Mouse (Mus musculus) left cerebral cortex, adult 9 months (tissue): ENCODE results near the gene Faim.

Source experiments
- DNase-seq, 2 experiments: peaks; one replicate each; pipeline ENCODE4 v3.0.0; 2022; ENCODE audit warnings: low spot score in 2 of 2

Faim gene

GRCm38 (mm10) chr9:99048724-99049250 is 62.6 kb downstream of the Faim start:
- no peak for DNase-seq

GRCm38 (mm10) chr9:99049760-99050159 is 63.6 kb downstream of the Faim start:
- DNase-seq: no peak
